Mouse (Mus musculus): ENCODE data around the gene Ntpcr.

DNA sequence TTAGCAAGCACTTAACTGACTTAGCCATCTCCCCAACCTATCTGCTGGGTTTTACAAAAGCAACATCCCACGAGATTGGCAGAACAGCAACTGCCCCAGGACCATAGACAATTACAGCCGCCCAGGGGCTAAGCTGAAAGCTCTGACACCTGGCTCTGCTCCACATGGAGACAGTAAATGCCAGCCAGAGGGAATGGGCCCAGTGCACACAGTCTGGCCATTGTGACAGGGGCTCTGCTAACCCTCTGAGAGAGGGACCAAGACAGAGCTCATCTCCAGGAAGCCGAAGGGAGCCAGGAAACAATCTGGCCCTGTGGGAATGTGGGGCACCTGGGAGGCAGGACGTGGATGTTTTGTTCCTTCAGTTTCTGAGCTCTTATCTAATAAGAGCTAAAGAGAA lies 13.6 kb upstream of the Ntpcr start:
- TF ChIP-seq CTCF (conservative IDR thresholded peaks at IDR 0.05; ENCODE audit: low read length) (no peak), POU5F1 (IDR thresholded peaks at IDR 0.05; ENCODE audit: borderline replicate concordance, low read length) (no peak)

Measured in E14TG2a.4 (cell line).